Mouse (Mus musculus): ENCODE results near the gene Rassf2. TPM values are rescaled to one million over a fixed set of nuclear protein-coding genes. Genes with fewer than 3 reads are reported as not detected.

Gene Rassf2
- polyA plus RNA-seq, 2 experiments: 1.2 to 1.9 TPM

DNA sequence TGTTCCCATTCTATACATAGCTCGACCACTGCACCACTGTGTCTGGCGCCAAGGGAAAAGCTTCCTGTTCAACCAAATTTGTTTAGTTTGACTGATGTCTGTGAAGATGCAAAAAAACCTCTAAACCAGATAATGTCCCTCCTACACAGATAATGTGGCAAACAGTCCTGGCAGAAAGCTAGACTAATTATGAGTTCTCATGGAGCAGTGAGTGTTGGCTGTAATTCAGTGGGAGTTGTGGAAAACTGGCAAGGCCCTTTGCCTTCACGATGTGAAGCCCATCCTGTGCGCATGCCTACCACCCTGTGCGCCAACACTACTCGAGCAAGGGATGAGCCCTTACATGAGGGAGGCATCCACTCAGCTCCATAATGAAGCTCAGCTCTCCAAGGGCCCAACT, 84.3 kb downstream of the Rassf2 start:
- ATAC-seq (ENCODE audit: insufficient read depth) (no peak), DNase-seq (ENCODE audit: low read depth in 3 of 3, low spot score in 3 of 3) (no peak)
- peaks cover 3 to 4% of the 10 kb centered on the region in 2 experiments for H3K4me1 ChIP-seq (replicated peaks; ENCODE audit: control insufficient read depth in 2 of 2, insufficient read depth in 2 of 2, low read length in 1 of 2)
- H3K4me3 ChIP-seq (ENCODE audit: insufficient read depth in 1 of 2, low read depth in 2 of 2, low read length in 2 of 2): no peak overlapping the region
- H3K36me3 ChIP-seq (replicated peaks; ENCODE audit: control insufficient read depth, insufficient read depth, low read depth): no peaks in the 10 kb centered on the region
- no peak for TF ChIP-seq EP300 (IDR thresholded peaks at IDR 0.05; ENCODE audit: low read depth)
- TF ChIP-seq CTCF (IDR thresholded peaks at IDR 0.05; ENCODE audit: low read depth): no peak
- WGBS (ENCODE audit: insufficient replicate concordance): 61% methylated on average over 6 of the region's 6 CpGs
- no peaks in the 10 kb centered on the region for H3K27me3 ChIP-seq (ENCODE audit: control insufficient read depth, insufficient read depth, low read length)
- no peak overlapping the region for H3K9ac ChIP-seq (replicated peaks)
- H3K9me3 ChIP-seq (ENCODE audit: control insufficient read depth, low read length): no peaks in the 10 kb centered on the region
- no peak overlapping the region for H3K27ac ChIP-seq
- H3K4me2 ChIP-seq (ENCODE audit: low read depth): no peak overlapping the region

DNA sequence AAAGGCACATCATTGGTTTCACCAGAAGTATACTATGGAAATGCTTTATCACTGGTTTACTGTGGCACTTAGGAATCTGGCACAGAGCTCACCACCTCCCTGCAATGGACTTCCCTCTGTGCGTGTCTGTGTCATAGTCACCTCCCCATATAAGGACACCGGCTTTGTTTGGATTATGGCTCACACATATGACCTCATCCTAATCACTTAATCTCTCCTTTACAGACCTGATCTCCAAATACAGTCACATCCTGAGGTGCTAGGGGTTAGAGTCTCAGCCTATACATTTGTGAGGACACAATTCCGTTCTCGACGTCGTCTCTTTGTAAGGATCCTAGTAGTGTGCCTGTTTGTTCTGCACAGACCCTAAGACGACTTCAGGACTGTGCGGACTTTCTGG, 84.8 kb downstream of the Rassf2 start:
- Histone ChIP-seq H3K4me2 (ENCODE audit: low read depth) (no peak overlapping the region), H3K4me1 (replicated peaks; ENCODE audit: control insufficient read depth in 2 of 2, insufficient read depth in 2 of 2, low read length in 1 of 2) (peaks cover 9% of the 10 kb centered on the region in 2 experiments), H3K9ac (replicated peaks) (no peak overlapping the region), H3K27me3 (ENCODE audit: control insufficient read depth, insufficient read depth, low read length) (no peaks in the 10 kb centered on the region), H3K27ac (no peak overlapping the region), H3K4me3 (ENCODE audit: insufficient read depth in 1 of 2, low read depth in 2 of 2, low read length in 2 of 2) (no peak overlapping the region), H3K9me3 (ENCODE audit: control insufficient read depth, low read length) (no peaks in the 10 kb centered on the region), H3K36me3 (replicated peaks; ENCODE audit: control insufficient read depth, insufficient read depth, low read depth) (no peaks in the 10 kb centered on the region)
- TF ChIP-seq EP300 (IDR thresholded peaks at IDR 0.05; ENCODE audit: low read depth) (no peak), CTCF (IDR thresholded peaks at IDR 0.05; ENCODE audit: low read depth) (no peak)
- DNase-seq (ENCODE audit: low read depth in 3 of 3, low spot score in 3 of 3): no peak
- 36% methylated on average over 8 of the region's 8 CpGs for WGBS (ENCODE audit: insufficient replicate concordance)
- no peak for ATAC-seq (ENCODE audit: insufficient read depth)

DNA sequence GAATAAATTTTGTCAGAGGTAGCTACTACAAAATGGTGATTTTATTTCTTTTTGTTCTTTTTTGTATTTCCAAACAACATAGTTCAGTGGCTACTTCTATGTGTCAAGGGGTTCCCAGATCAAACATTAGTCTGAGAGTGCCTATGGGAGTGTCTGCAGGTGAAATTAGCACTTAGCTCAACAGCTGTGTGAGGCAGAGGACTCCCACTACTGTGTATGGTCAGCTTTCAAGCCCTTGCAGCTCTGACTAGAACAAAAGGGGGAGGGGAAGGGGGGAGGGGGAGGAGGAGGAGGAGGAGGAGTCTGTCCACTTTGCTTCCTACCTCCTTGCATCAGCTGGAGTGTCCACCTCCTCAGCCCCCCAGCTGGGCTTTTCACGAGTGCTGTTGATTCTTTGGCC, 85.7 kb downstream of the Rassf2 start:
- Histone ChIP-seq H3K9me3 (ENCODE audit: control insufficient read depth, low read length) (no peaks in the 10 kb centered on the region), H3K4me3 (ENCODE audit: insufficient read depth in 1 of 2, low read depth in 2 of 2, low read length in 2 of 2) (no peak overlapping the region), H3K27me3 (ENCODE audit: control insufficient read depth, insufficient read depth, low read length) (no peaks in the 10 kb centered on the region), H3K4me1 (replicated peaks; ENCODE audit: control insufficient read depth in 2 of 2, insufficient read depth in 2 of 2, low read length in 1 of 2) (peaks cover 14 to 17% of the 10 kb centered on the region in 2 experiments), H3K27ac (no peak overlapping the region), H3K9ac (replicated peaks) (no peak overlapping the region), H3K36me3 (replicated peaks; ENCODE audit: control insufficient read depth, insufficient read depth, low read depth) (no peaks in the 10 kb centered on the region), H3K4me2 (ENCODE audit: low read depth) (no peak overlapping the region)
- 27% methylated on average over 1 of the region's 1 CpGs for WGBS (ENCODE audit: insufficient replicate concordance)
- DNase-seq (ENCODE audit: low read depth in 3 of 3, low spot score in 3 of 3): no peak
- no peak for TF ChIP-seq EP300 (IDR thresholded peaks at IDR 0.05; ENCODE audit: low read depth)
- TF ChIP-seq CTCF (IDR thresholded peaks at IDR 0.05; ENCODE audit: low read depth): no peak
- no peak for ATAC-seq (ENCODE audit: insufficient read depth)

DNA sequence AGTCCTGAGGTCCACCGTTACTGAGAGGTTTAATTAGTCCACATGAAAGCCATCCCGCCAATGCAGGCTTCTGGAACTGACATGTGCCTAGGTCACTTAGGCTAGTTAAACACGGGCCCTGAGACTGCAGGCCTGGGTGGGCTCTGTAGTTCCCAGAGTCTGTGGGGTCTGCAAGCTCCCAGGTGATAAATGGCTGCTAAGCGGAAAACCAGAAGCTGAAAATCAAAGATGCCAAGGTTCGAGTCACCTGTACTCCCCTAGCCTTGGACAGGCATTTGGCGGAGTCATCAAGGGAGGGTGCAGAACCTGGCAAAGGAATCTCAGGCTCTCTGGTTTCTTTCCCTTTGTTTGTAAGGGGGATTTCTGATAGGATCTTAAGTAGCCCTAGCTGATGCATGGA, 88.6 kb downstream of the Rassf2 start:
- no peak for TF ChIP-seq CTCF (IDR thresholded peaks at IDR 0.05; ENCODE audit: low read depth)
- TF ChIP-seq EP300 (IDR thresholded peaks at IDR 0.05; ENCODE audit: low read depth): no peak
- H3K4me1 ChIP-seq (replicated peaks; ENCODE audit: control insufficient read depth in 2 of 2, insufficient read depth in 2 of 2, low read length in 1 of 2): peaks cover 14 to 17% of the 10 kb centered on the region in 2 experiments
- 76% methylated on average over 6 of the region's 6 CpGs for WGBS (ENCODE audit: insufficient replicate concordance)
- no peaks in the 10 kb centered on the region; the same call in 1 of the 2 replicates for H3K36me3 ChIP-seq (replicated peaks; ENCODE audit: control insufficient read depth, insufficient read depth, low read depth)
- ATAC-seq (ENCODE audit: insufficient read depth) (no peak), DNase-seq (ENCODE audit: low read depth in 3 of 3, low spot score in 3 of 3) (no peak)
- no peak overlapping the region for H3K27ac ChIP-seq
- H3K9me3 ChIP-seq (ENCODE audit: control insufficient read depth, low read length): no peaks in the 10 kb centered on the region
- no peak overlapping the region for H3K4me3 ChIP-seq (ENCODE audit: insufficient read depth in 1 of 2, low read depth in 2 of 2, low read length in 2 of 2)
- no peaks in the 10 kb centered on the region for H3K27me3 ChIP-seq (ENCODE audit: control insufficient read depth, insufficient read depth, low read length)
- H3K9ac ChIP-seq (replicated peaks): no peak overlapping the region
- H3K4me2 ChIP-seq (ENCODE audit: low read depth): no peak overlapping the region

DNA sequence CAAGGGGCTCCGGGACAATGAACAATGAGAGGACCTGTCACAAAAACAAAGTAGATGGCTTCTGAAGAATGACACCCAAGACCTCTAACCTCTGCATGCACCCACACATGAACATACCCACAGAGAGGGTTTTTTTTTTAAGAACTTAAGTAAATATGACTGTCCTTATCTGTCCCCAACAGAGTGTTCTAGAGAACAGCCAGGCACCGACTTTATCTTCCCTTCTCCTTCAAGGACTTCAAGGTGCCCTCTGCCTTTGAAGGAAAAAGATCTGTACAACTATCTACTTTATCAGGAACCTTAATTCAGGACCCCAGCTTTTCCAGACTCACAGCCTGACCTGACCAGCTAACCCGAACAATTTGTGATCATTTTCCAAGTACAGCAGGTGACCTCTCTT, 89.6 kb downstream of the Rassf2 start:
- TF ChIP-seq CTCF (IDR thresholded peaks at IDR 0.05; ENCODE audit: low read depth): no peak
- peak; percentile 84 for TF ChIP-seq EP300 (IDR thresholded peaks at IDR 0.05; ENCODE audit: low read depth)
- Histone ChIP-seq H3K9ac (replicated peaks) (no peak overlapping the region; the same call in 1 of the 2 replicates), H3K4me3 (ENCODE audit: insufficient read depth in 1 of 2, low read depth in 2 of 2, low read length in 2 of 2) (no peak overlapping the region), H3K27ac (peak overlapping the region; percentile 67), H3K9me3 (ENCODE audit: control insufficient read depth, low read length) (no peaks in the 10 kb centered on the region), H3K27me3 (ENCODE audit: control insufficient read depth, insufficient read depth, low read length) (no peaks in the 10 kb centered on the region), H3K4me1 (replicated peaks; ENCODE audit: control insufficient read depth in 2 of 2, insufficient read depth in 2 of 2, low read length in 1 of 2) (peaks cover 16 to 17% of the 10 kb centered on the region in 2 experiments), H3K36me3 (replicated peaks; ENCODE audit: control insufficient read depth, insufficient read depth, low read depth) (no peaks in the 10 kb centered on the region; the same call in 1 of the 2 replicates), H3K4me2 (ENCODE audit: low read depth) (peak overlapping the region; percentile 38)
- 17% methylated on average over 3 of the region's 3 CpGs for WGBS (ENCODE audit: insufficient replicate concordance)
- DNase-seq (ENCODE audit: low read depth in 3 of 3, low spot score in 3 of 3) (peak; percentile 56 to 63 (median 60)), ATAC-seq (ENCODE audit: insufficient read depth) (peak; percentile 70)

Other genes starting within 250 kb of the Rassf2 start
- 0.01 and 0.02 TPM in 2 replicates for gene Erv3, start 170.5 kb downstream of the Rassf2 start, polyA plus RNA-seq (2012; rRNA removed)
- not detected in 2 replicates for gene Erv3, start 170.5 kb downstream of the Rassf2 start, polyA plus RNA-seq (2014; fragmentation: Nextera tagmentation; extraction: Ambion mirVana)
- gene Prnp, start 120.3 kb downstream of the Rassf2 start, polyA plus RNA-seq (2012; rRNA removed): 12.5 and 15.6 TPM in 2 replicates
- gene Prnp, start 120.3 kb downstream of the Rassf2 start, polyA plus RNA-seq (2014; fragmentation: Nextera tagmentation; extraction: Ambion mirVana): 16.9 and 20.3 TPM in 2 replicates
- not detected in 2 replicates for gene Prn, start 120.3 kb downstream of the Rassf2 start, polyA plus RNA-seq (2012; rRNA removed)
- gene Prn, start 120.3 kb downstream of the Rassf2 start, polyA plus RNA-seq (2014; fragmentation: Nextera tagmentation; extraction: Ambion mirVana): not detected in 2 replicates
- 0.16 and 0.21 TPM in 2 replicates for gene Prnd, start 79.4 kb downstream of the Rassf2 start, polyA plus RNA-seq (2012; rRNA removed)
- 0.11 TPM in 1 of 2 replicates, not detected in the other for gene Prnd, start 79.4 kb downstream of the Rassf2 start, polyA plus RNA-seq (2014; fragmentation: Nextera tagmentation; extraction: Ambion mirVana)
- gene Slc23a2, start 114.8 kb upstream of the Rassf2 start, polyA plus RNA-seq (2012; rRNA removed): 1.6 and 1.7 TPM in 2 replicates
- gene Slc23a2, start 114.8 kb upstream of the Rassf2 start, polyA plus RNA-seq (2014; fragmentation: Nextera tagmentation; extraction: Ambion mirVana): 2.3 and 2.4 TPM in 2 replicates
- gene Tmem230, start 217.5 kb upstream of the Rassf2 start, polyA plus RNA-seq (2012; rRNA removed): 9.0 and 11.8 TPM in 2 replicates
- gene Tmem230, start 217.5 kb upstream of the Rassf2 start, polyA plus RNA-seq (2014; fragmentation: Nextera tagmentation; extraction: Ambion mirVana): 15.2 and 15.7 TPM in 2 replicates
- gene Pcna, start 223.1 kb upstream of the Rassf2 start, polyA plus RNA-seq (2012; rRNA removed): 355 and 391 TPM in 2 replicates
- gene Pcna, start 223.1 kb upstream of the Rassf2 start, polyA plus RNA-seq (2014; fragmentation: Nextera tagmentation; extraction: Ambion mirVana): 356 and 377 TPM in 2 replicates
- 4.6 TPM in 2 replicates for gene Cds2, start 232.9 kb upstream of the Rassf2 start, polyA plus RNA-seq (2012; rRNA removed)
- 8.8 and 10.1 TPM in 2 replicates for gene Cds2, start 232.9 kb upstream of the Rassf2 start, polyA plus RNA-seq (2014; fragmentation: Nextera tagmentation; extraction: Ambion mirVana)